Mouse (Mus musculus) left cerebral cortex, adult 18-20 months (tissue): ENCODE data around the gene Itpkb. TPM values are rescaled to one million over a fixed set of nuclear protein-coding genes. Genes with fewer than 3 reads are reported as not detected.
"Not testable (repeated sequence)": the region's sequence is repeated elsewhere in the genome, so short reads cannot be mapped to it uniquely, and the experiment has no call there.

Experiments
- DNase-seq, 2 experiments: peaks; one replicate each; pipeline ENCODE4 v3.0.0; 2021 to 2022; ENCODE audit warnings: low spot score in 2 of 2, mixed read lengths in 1 of 2
- total RNA-seq, 2 experiments: library from RNA; stranded (reverse); gene quantifications; 2 replicates each; pipeline ENCODE4 v1.2.3; 2021

Itpkb gene
- total RNA-seq, 2 experiments from 2014 or later: 18.3 to 20.2 TPM

DNA sequence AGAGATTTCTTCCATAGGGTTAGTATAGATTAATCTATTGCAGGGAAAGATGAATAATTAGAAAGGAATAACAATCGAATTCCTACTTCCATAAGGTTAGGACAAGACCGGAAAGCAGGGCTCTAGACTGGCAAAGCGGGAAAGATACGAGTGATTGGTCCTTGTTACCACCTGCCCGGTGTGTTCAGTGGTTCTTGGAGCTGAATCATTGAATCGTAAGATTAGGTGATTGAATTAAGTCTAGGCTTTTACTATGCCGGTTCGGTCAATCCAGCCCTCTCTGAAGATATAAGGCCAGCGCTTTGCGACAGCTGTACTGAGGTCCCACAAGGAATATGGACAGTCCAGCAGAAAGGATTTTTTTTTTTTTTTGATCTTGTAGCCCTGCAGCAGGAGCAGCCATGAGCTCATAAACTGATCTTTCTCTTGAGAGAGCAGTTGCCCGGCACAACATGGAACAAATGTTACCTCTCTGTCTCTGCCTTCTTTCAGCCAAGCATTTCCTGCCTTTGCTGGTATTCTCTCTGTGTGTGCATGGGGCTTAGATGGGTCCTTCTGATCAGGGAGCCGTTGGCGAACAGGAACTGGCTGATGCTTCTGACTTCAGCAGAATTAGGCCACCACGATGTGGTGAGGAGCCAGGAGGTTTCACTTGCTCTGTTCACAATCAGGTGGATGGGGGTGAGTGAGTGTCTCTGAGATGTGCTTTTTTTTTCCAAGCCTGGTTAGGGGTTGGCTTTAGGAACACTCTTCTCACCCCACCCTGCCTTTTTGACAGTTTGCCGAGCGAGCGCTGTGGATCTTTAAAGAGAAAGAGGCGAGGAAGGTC lies 35.9 kb downstream of the Itpkb start:
- DNase-seq: no peak

GRCm38 (mm10) chr1:180367045-180367619 lies 36.8 kb downstream of the Itpkb start:
- no peak for DNase-seq

GRCm38 (mm10) chr1:180367626-180368025 lies 37.3 kb downstream of the Itpkb start:
- no peak for DNase-seq

DNA sequence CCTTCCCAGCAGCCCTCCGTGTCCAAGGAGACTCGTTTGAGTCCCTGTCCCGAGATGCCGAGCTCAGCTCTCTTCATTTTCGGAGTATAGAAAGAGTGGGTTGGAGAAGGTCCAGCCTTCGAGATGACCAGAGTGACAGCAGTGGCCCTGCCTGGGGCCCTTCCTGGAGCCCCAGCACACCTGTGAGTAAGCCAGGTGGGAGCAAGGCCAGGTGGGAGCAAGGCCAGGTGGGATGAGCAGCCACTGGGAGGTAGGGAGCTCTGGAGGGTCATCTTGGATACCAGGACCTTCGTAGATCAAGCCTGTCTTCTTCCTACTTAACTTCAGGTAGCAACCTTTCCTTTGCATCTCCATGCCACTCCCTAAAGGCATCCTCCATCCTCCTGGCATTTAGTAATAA lies 37.8 kb downstream of the Itpkb start:
- no peak for DNase-seq

DNA sequence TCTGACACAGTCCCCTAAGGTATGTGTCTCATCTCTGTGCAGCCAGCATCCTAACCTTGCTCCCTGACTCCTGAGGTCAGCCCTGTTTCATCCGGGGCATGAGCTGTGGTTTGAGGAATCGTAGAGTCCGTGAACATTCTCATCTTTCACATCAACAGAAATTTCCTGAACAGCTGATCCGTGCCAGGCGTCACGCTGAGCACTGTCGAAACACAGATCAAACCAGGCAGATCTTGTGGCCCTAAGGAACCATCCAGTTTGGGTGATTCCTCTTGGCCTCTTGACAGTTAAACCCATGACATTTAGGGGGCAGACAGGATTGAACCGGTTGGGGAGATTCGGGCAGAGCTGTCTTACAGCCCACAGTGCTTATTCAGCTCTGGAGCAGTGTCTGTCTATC lies 38.4 kb downstream of the Itpkb start:
- no peak for DNase-seq

GRCm38 (mm10) chr1:180370858-180371652 lies 40.8 kb downstream of the Itpkb start:
- no peak for DNase-seq

DNA sequence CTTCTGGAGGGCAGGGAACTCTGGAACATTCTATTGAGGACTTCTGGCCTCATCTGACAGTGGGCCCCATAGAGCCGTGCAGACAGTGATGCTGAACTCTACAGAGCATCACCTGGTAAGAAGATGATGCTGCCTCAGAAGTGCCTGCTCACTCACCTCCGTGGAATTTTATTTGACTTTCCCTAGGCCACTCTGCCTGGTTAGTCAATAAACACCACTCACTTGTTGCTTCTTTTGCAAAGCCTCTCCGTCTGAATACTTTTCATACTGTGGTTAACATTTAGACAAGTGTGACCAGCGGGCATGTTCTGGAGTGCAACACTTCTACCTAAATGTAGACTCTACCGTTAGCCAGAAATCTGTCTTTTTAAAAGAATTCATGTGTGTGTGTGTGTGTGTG lies 42.0 kb downstream of the Itpkb start:
- not testable (repeated sequence) for DNase-seq

DNA sequence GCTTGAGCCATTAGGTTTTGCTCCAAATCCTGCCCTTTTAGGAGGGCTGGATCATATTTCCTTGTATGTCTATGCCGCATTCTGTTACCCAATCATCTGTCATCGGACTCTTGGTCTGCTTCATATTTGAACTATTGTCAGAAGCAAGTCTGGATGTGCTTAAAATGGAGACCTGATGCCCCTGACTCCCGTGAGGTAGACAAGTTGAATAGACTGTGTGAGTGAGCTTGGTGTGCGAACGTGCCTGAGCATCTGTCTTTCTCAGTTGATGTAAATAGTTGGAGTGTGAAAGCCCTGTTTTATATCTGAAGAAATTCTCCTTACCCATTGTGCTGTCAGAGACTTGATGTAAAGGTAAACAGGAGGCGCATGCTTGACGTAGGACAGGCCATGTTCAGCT lies 46.3 kb downstream of the Itpkb start:
- no peak for DNase-seq

DNA sequence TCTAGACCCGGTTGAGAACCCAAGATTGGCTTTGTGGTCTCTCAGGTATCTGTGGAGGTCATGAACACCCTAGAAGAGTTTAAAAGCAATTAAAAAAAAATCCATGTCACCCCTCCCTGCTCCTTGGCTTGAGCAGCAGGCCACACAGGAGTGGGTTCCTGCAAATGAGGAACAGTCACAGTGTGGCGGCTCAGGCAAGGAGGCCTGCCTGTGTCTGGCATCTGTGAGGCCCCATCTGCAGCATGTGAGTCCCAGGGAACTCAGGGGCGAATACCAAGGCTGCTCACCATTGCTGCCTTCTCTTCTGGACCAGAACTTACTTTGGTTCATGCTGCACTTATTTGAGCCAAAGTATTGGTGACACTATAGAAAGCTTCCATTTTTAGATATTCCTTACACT lies 49.3 kb downstream of the Itpkb start:
- DNase-seq: no peak

GRCm38 (mm10) chr1:180382358-180382757 lies 52.1 kb downstream of the Itpkb start:
- no peak for DNase-seq

GRCm38 (mm10) chr1:180383884-180384283 lies 53.6 kb downstream of the Itpkb start:
- no peak for DNase-seq

GRCm38 (mm10) chr1:180384486-180384885 lies 54.2 kb downstream of the Itpkb start:
- peak; percentile 50 to 64 for DNase-seq

- DNase-seq: no peak
Measured at GRCm38 (mm10) chr1:180385308-180385707, 55.0 kb downstream of the Itpkb start.

DNA sequence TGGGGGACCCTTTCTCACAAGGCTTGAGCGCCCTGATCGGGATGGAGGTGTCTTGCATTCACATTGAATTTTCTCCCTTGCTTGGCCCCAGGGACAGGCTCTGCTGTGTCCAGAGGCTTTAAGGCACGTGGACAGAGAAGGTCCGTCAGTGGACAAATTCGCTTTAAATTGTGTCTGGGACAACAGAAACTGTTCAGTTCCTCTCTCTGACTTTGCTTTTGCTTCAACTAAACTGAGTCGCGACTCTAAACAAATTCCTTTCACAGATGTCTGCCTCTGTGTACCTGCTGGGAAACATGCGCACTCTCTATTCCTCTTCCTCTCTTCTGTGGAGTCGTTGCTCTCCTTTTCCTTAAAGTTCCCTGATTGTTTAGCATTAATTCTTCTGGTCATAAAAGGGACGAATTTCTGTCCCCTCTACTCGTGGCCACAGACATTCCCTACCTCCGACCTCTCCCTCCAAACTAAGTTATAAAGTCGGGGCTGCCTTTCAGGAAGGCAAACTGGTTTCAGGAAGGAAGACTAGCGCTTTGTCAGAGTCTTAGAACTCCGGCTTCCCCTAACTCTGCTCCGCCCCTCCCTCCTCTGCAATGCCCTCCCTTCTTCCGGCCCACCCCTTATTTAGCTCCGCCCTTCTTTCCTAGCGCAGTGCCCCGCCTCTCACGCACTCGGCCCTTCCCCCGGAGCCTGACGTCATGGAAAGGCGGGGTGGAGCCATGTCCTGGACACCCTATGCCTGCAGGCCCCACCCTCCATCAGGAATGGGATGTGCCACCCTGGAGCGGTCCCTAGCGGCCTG lies 56.9 kb downstream of the Itpkb start:
- DNase-seq: peak; percentile 98 to 99

DNA sequence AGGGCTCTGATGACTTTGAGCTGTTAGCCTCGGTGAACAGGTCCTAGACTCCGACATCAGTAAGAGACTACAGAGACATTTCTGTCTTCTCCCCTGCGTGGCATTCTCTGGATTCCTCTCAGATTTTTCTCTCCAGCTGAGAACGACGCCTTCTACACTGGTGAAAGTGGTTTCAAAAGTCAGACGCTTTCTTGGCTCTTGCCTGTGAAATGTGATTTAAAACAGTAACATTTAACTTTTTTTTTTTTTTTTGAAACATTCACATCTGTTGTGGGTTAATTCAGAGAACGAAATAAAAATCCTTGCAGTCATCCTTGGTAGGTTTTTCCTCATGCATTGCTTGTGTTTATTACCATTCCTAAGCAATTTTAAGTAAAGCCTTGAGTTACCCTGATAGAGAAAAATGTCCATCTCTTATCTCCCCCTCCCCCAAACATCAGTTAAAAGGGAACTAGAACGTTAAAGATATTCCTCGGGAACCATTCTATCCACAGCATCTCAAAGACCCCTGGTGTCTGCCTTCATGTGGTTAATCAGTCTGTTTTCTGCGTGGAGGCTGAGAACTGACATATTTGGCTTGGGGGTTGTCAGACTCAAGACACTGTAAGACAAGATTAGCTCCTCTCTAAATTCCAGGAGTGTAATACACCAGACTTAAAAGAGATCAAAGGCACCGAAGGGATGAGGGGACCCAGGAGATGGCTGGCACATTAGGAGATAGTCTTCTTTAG lies 57.6 kb downstream of the Itpkb start:
- no peak for DNase-seq

GRCm38 (mm10) chr1:180388481-180388880 lies 58.2 kb downstream of the Itpkb start:
- DNase-seq: no peak

DNA sequence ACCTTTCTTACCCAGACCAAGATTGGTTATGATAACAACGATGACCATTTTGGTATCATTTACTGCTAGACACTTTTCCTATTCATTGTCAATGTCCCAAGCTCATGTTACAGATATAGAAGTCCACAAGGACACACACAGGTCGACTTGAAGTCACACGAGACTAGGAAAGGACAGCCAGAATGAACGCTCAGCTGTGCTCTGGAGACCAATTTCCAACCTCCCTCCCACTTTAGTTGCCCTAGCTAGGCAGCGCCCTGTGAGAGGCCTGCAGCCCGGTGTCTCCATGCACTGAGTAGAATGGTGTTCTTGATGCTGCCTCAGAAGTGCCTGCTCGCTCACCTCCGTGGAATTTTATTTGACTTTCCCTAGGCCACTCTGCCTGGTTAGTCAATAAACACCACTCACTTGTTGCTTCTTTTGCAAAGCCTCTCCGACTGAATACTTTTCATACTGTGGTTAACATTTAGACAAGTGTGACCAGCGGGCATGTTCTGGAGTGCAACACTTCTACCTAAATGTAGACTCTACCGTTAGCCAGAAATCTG lies 59.0 kb downstream of the Itpkb start:
- DNase-seq: not testable (repeated sequence)

DNA sequence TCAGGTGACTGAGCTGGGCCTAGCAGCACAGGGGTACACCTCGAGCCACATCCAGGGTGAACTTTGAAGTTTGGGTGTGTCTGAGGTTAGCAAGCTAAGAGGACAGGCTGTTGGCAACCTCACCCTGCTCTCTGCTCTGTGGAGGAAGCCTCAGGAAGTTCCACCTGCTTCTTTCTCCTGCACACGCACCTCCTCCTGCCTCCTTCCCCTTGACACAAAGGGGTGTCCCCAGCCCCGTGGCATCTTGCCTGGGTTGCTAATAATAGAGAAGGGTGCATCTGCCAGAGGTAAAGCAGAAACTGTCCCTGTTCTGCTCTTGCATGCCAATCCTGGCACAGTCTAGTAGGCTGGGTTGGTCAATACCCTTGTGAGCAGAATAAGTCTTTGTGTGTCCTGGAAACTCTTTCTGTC lies 60.0 kb downstream of the Itpkb start:
- DNase-seq: no peak

- no peak for DNase-seq
Measured at GRCm38 (mm10) chr1:180390746-180391574, 60.7 kb downstream of the Itpkb start.
